Mouse (Mus musculus) hindbrain, embryonic 10.5 days (tissue): ENCODE measurements at regions not wholly inside any gene's neighbourhood (a gene's known extent, or its start where the extent isn't known, plus 50 kb on each side); places are given as distances from the start of the nearest gene placed in this dataset.

Experiments
- DNase-seq: peaks from one replicate; pipeline ENCODE4 v3.0.0-alpha.2; 2017; ENCODE audit warnings: low spot score
- H3K27ac ChIP-seq: fragments of 300-500 bp; sonication (generic); 2 replicates; pipeline ENCODE4 v1.5.1; 2016; ENCODE audit warnings: mild to moderate bottlenecking, moderate library complexity
- H3K27me3 ChIP-seq: fragments of 300-500 bp; sonication (generic); 2 replicates; pipeline ENCODE4 v1.6.1; 2016; ENCODE audit warnings: mild to moderate bottlenecking; ENCODE audit not compliant: poor library complexity, insufficient read depth, severe bottlenecking
- H3K36me3 ChIP-seq: fragments of 300-500 bp; sonication (generic); 2 replicates; pipeline ENCODE4 v1.6.1; 2016; ENCODE audit warnings: mild to moderate bottlenecking, moderate library complexity
- H3K4me1 ChIP-seq: fragments of 300-500 bp; sonication (generic); replicated peaks from 2 replicates; pipeline ENCODE4 v1.6.1; 2016; ENCODE audit warnings: mild to moderate bottlenecking
- H3K4me3 ChIP-seq: fragments of 300-500 bp; sonication (generic); 2 replicates; pipeline ENCODE4 v1.5.1; 2016; ENCODE audit warnings: mild to moderate bottlenecking, moderate library complexity
- H3K9me3 ChIP-seq: fragments of 300-500 bp; sonication (generic); 2 replicates; pipeline ENCODE4 v1.6.1; 2016; ENCODE audit warnings: mild to moderate bottlenecking, moderate library complexity
- WGBS: fragments of 180-500 bp; shearing (Covaris S2); methylation state at CpG from one replicate; pipeline ENCODE4 v1.1.7; 2016; 5-methylcytosine and 5-hydroxymethylcytosine counted together

- no peak overlapping the region for H3K27ac ChIP-seq
- H3K36me3 ChIP-seq: no peaks in the 10 kb centered on the region
- no peak for DNase-seq
- no peaks in the 10 kb centered on the region for H3K27me3 ChIP-seq
- 66% methylated on average over 3 of the region's 3 CpGs for WGBS
- H3K4me1 ChIP-seq: no peaks in the 10 kb centered on the region
- H3K4me3 ChIP-seq: no peak overlapping the region
- H3K9me3 ChIP-seq: no peaks in the 10 kb centered on the region
These were observed 179.9 kb upstream of the Il12b start for GRCm38 (mm10) chr11:44219971-44220370.

- no peak for DNase-seq
- Histone ChIP-seq H3K27ac (no peak overlapping the region), H3K9me3 (no peaks in the 10 kb centered on the region), H3K36me3 (no peaks in the 10 kb centered on the region), H3K27me3 (no peaks in the 10 kb centered on the region), H3K4me1 (no peaks in the 10 kb centered on the region), H3K4me3 (no peak overlapping the region)
- WGBS: 93% methylated on average over 5 of the region's 5 CpGs
These were observed 169.9 kb upstream of the Il12b start for GRCm38 (mm10) chr11:44229996-44230395.

- Histone ChIP-seq H3K27ac (no peak overlapping the region), H3K27me3 (no peaks in the 10 kb centered on the region), H3K36me3 (no peaks in the 10 kb centered on the region), H3K4me3 (no peak overlapping the region), H3K4me1 (no peaks in the 10 kb centered on the region), H3K9me3 (no peaks in the 10 kb centered on the region)
- no peak for DNase-seq
These were observed 164.4 kb upstream of the Il12b start for GRCm38 (mm10) chr11:44235456-44235855.

DNA sequence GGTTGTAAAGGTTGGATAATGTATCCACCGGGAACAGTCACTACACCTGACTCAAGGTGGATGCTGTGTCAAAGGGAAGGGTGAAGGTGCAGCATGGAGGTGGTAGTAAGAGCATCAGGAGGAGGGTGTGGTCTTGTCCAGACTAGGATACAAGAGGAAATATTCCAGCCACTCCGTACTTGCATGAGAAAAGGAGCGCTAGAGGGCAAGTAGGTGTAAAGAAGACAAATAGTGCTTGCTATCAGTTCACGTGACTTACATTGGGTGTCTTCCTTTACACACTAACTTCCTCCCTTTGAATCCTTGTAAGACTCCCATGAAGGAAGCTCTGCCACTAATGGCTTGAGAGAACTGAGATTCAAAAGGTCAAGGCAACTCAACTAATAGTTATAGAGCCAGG is 161.8 kb upstream of the Il12b start:
- H3K36me3 ChIP-seq: no peaks in the 10 kb centered on the region
- WGBS: 91% methylated on average over 4 of the region's 4 CpGs
- H3K4me1 ChIP-seq: no peaks in the 10 kb centered on the region
- no peak overlapping the region for H3K27ac ChIP-seq
- H3K9me3 ChIP-seq: no peaks in the 10 kb centered on the region
- DNase-seq: no peak
- H3K4me3 ChIP-seq: no peak overlapping the region
- H3K27me3 ChIP-seq: no peaks in the 10 kb centered on the region

DNA sequence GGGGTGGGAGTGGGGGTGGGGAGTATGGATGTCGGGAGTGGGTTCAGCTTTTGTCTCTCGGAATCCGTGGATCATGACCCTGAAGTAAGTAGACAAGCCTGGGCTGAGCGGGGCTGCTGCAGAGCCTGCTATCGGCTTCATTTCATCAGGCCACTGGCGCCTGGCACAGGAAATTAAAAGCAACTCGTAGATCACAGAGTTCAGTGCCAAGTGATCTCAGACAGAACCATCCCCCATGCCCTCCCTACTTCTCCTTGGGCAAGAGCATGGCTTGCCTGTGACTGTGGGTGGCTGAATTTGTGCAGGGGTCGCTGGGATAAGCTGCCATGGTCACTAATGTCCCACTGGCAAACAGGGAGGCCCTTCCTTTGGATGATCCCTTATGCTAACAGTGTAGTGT is 161.3 kb upstream of the Il12b start:
- H3K27ac ChIP-seq: no peak overlapping the region
- H3K4me1 ChIP-seq: no peaks in the 10 kb centered on the region
- H3K27me3 ChIP-seq: no peaks in the 10 kb centered on the region
- H3K36me3 ChIP-seq: no peaks in the 10 kb centered on the region
- H3K4me3 ChIP-seq: no peak overlapping the region
- WGBS: 88% methylated on average over 8 of the region's 8 CpGs
- H3K9me3 ChIP-seq: no peaks in the 10 kb centered on the region
- no peak for DNase-seq

GRCm38 (mm10) chr11:44243184-44243583 is 156.7 kb upstream of the Il12b start:
- H3K9me3 ChIP-seq: no peaks in the 10 kb centered on the region
- H3K27me3 ChIP-seq: no peaks in the 10 kb centered on the region
- H3K36me3 ChIP-seq: no peaks in the 10 kb centered on the region
- no peak for DNase-seq
- WGBS: 63% methylated on average over 2 of the region's 2 CpGs
- no peak overlapping the region for H3K4me3 ChIP-seq
- no peak overlapping the region for H3K27ac ChIP-seq
- no peaks in the 10 kb centered on the region for H3K4me1 ChIP-seq

GRCm38 (mm10) chr11:44251821-44252220 is 148.0 kb upstream of the Il12b start:
- Histone ChIP-seq H3K27me3 (no peaks in the 10 kb centered on the region), H3K9me3 (no peaks in the 10 kb centered on the region), H3K4me3 (no peak overlapping the region), H3K4me1 (0 out of 2 replicates have a peak, but pooled peaks cover 3% of the 10 kb centered on the region), H3K27ac (no peak overlapping the region), H3K36me3 (no peaks in the 10 kb centered on the region)
- no peak for DNase-seq
- WGBS: 93% methylated on average over 5 of the region's 5 CpGs

GRCm38 (mm10) chr11:44260376-44261111 is 139.3 kb upstream of the Il12b start:
- DNase-seq: no peak
- no peak overlapping the region for H3K4me3 ChIP-seq
- no peaks in the 10 kb centered on the region for H3K36me3 ChIP-seq
- no peaks in the 10 kb centered on the region for H3K9me3 ChIP-seq
- no peak overlapping the region for H3K27ac ChIP-seq
- no peaks in the 10 kb centered on the region for H3K27me3 ChIP-seq
- WGBS: 87% methylated on average over 10 of the region's 10 CpGs
- no peaks in the 10 kb centered on the region for H3K4me1 ChIP-seq

DNA sequence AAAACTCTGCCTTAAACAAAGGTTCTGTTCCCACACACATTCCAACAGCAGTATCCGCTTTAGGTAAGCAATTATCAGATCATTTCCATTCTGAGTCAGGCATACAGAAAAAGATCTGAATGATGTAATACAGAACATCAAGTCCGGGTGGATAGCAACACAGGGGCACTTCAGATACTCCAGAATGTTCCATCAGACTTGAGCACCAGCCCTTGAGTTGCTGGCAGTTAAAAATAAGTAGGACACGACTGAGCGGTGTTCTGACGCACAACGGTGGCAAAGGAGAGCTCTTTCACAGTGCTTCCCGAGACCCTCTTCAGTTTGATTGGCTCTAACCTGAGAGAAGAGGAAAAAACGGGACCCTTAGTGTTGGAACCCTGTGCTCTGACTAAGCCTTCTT is 138.2 kb upstream of the Il12b start:
- 87% methylated on average over 8 of the region's 8 CpGs for WGBS

GRCm38 (mm10) chr11:44262571-44262970 is 137.3 kb upstream of the Il12b start:
- Histone ChIP-seq H3K4me3 (no peak overlapping the region), H3K27me3 (no peaks in the 10 kb centered on the region), H3K4me1 (no peaks in the 10 kb centered on the region), H3K27ac (no peak overlapping the region), H3K9me3 (no peaks in the 10 kb centered on the region), H3K36me3 (no peaks in the 10 kb centered on the region)
- 87% methylated on average over 3 of the region's 3 CpGs for WGBS
- DNase-seq: no peak

More for the DNA sequence above, 138.2 kb upstream of the Il12b start:
- H3K9me3 ChIP-seq: no peaks in the 10 kb centered on the region
- H3K27ac ChIP-seq: no peak overlapping the region
- H3K36me3 ChIP-seq: no peaks in the 10 kb centered on the region
- no peak overlapping the region for H3K4me3 ChIP-seq
- no peaks in the 10 kb centered on the region for H3K27me3 ChIP-seq
- DNase-seq: no peak
- H3K4me1 ChIP-seq: no peaks in the 10 kb centered on the region

- Histone ChIP-seq H3K4me3 (no peak overlapping the region), H3K27ac (no peak overlapping the region), H3K36me3 (no peaks in the 10 kb centered on the region), H3K9me3 (no peaks in the 10 kb centered on the region), H3K4me1 (no peaks in the 10 kb centered on the region), H3K27me3 (no peaks in the 10 kb centered on the region)
- DNase-seq: no peak
These were observed 127.6 kb upstream of the Il12b start for GRCm38 (mm10) chr11:44272268-44272667.

GRCm38 (mm10) chr11:44278521-44279208 is 121.2 kb upstream of the Il12b start:
- no peaks in the 10 kb centered on the region for H3K9me3 ChIP-seq
- H3K27ac ChIP-seq: no peak overlapping the region
- DNase-seq: no peak
- 87% methylated on average over 7 of the region's 7 CpGs for WGBS
- no peaks in the 10 kb centered on the region for H3K4me1 ChIP-seq
- no peaks in the 10 kb centered on the region for H3K27me3 ChIP-seq
- H3K4me3 ChIP-seq: no peak overlapping the region
- no peaks in the 10 kb centered on the region for H3K36me3 ChIP-seq

DNA sequence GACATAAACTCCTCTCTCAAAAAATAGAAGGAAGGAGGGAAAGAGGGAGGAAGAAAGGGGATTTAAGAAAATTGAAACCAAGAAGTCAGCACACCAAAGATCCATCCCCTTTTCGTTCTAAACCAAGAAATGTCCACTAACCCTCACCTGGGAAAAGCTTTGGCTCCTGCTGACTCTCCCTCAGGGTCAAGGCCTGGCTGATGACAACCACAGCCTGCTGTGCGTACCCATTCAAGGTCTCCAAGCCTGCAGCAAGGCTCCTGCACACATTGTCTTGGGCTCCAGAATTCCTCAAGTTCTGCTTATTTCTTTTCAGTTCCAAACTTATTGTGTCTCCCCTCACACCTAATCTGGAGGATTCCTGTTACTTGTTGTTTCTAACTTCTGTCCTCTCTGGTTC is 113.9 kb upstream of the Il12b start:
- H3K36me3 ChIP-seq: no peaks in the 10 kb centered on the region
- DNase-seq: no peak
- H3K4me1 ChIP-seq: no peaks in the 10 kb centered on the region
- H3K4me3 ChIP-seq: no peak overlapping the region
- WGBS: 67% methylated on average over 2 of the region's 2 CpGs
- H3K27ac ChIP-seq: no peak overlapping the region
- no peaks in the 10 kb centered on the region for H3K9me3 ChIP-seq
- H3K27me3 ChIP-seq: no peaks in the 10 kb centered on the region
